Mouse (Mus musculus): Measurements from ENCODE around the gene Cux2.

DNA sequence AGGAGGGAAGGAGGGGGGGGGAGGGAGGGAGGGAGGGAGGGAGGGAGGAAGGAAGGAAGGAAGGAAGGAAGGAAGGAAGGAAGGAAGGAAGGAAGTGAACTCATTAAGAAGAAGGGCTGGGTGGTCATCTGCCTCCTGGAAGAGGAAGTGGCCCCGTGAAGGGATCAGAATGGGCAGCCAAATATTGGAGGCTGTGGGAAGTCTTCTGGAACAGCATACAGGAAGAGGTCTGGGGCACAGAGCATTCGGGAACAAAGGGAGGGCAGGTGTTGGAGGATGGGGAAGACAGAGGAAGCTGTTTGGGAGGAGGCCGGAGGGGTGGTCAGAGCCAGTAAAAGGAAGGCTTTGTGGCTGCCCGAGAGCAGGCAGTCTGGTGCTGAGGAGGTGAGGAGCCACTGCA lies 204.5 kb downstream of the Cux2 start:
- TF ChIP-seq GATA1 (IDR thresholded peaks at IDR 0.05; ENCODE audit: borderline replicate concordance, low read length) (no peak), FLI1 (IDR thresholded peaks at IDR 0.05; ENCODE audit: low read length) (no peak)
